8 mouse cellular contexts compared by ENCODE assay signal in genomic region chr3:53044238-53044637, GRCm38 (mm10). TPM values are rescaled to one million over a fixed set of nuclear protein-coding genes. Genes with fewer than 3 reads are reported as not detected.
A peak's percentile ranks its signal among the peaks of the same experiment; 100 is the strongest.
DNase-seq lines count a peak whose midpoint lies in the region; ATAC-seq and TF ChIP-seq lines count a peak whose summit lies in the region.

No protein-coding gene starts in this region.

- H3K27me3 ChIP-seq in hindbrain, embryonic 10.5 days (ENCODE audit: insufficient read depth, poor library complexity, severe bottlenecking): peaks cover 23% of the 10 kb centered on the region
- no peaks in the 10 kb centered on the region for H3K27me3 ChIP-seq in lung, postnatal 0 days (replicated peaks; ENCODE audit: insufficient read depth, low read length)

- no peaks in the 10 kb centered on the region for H3K9me3 ChIP-seq in hindbrain, embryonic 10.5 days
- no peaks in the 10 kb centered on the region for H3K9me3 ChIP-seq in lung, postnatal 0 days (ENCODE audit: low read length)

- peak; percentile 55 for ATAC-seq in lung, postnatal 0 days

- peaks cover 43% of the 10 kb centered on the region for H3K4me1 ChIP-seq in hindbrain, embryonic 10.5 days (replicated peaks)
- H3K4me1 ChIP-seq in lung, postnatal 0 days (ENCODE audit: insufficient read depth, low read depth, low read length): peaks cover 3% of the 10 kb centered on the region; the same call in 1 of the 2 replicates

- no peak overlapping the region for H3K9ac ChIP-seq in lung, postnatal 0 days (replicated peaks; ENCODE audit: low read depth)

- peak; percentile 26 for DNase-seq in gastrocnemius, adult 18-20 months (ENCODE audit: low spot score)
- no peak for DNase-seq in gastrocnemius, postnatal 25 days
- peak; percentile 82 for DNase-seq in embryo, embryonic 11 days
- DNase-seq in hindbrain, embryonic 10.5 days (ENCODE audit: low spot score): no peak
- peak; percentile 84 for DNase-seq in lung, postnatal 0 days (ENCODE audit: low spot score)
- DNase-seq in layer of hippocampus, adult 11-12 months (ENCODE audit: low spot score): no peak
- DNase-seq in B cell, adult 2 months: no peak
- DNase-seq in frontal cortex, postnatal 10 days (ENCODE audit: low spot score in 2 of 2): no peak

- TF ChIP-seq CTCF in lung, postnatal 0 days (IDR thresholded peaks at IDR 0.05): no peak

- H3K27ac ChIP-seq in hindbrain, embryonic 10.5 days: no peak overlapping the region
- no peak overlapping the region for H3K27ac ChIP-seq in lung, postnatal 0 days (ENCODE audit: low read length)

- 72% methylated on average over 7 of the region's 7 CpGs for WGBS in hindbrain, embryonic 10.5 days
- 41% methylated on average over 7 of the region's 7 CpGs for WGBS in lung, postnatal 0 days

- H3K36me3 ChIP-seq in hindbrain, embryonic 10.5 days: 0 out of 2 replicates have a peak, but pooled peaks cover 6% of the 10 kb centered on the region
- H3K36me3 ChIP-seq in lung, postnatal 0 days (ENCODE audit: insufficient read depth, low read length): no peaks in the 10 kb centered on the region

- H3K4me2 ChIP-seq in lung, postnatal 0 days (replicated peaks; ENCODE audit: low read depth, low read length): peak overlapping the region; percentile 12

- H3K4me3 ChIP-seq in hindbrain, embryonic 10.5 days: peak overlapping the region; percentile 14
- H3K4me3 ChIP-seq in lung, postnatal 0 days (ENCODE audit: low read depth, low read length): no peak overlapping the region

- peak; percentile 20; the same call in 1 of the 2 replicates for TF ChIP-seq EP300 in lung, postnatal 0 days (IDR thresholded peaks at IDR 0.05)

RNA-seq across cellular contexts. Expression of gene Lhfp, which starts 2.9 kb away (rescaled TPM):
- total RNA-seq in gastrocnemius, adult 18-20 months (2021): 10 to 100 TPM in 1 of 2 experiments, 1 to 10 TPM in 1; 7.7 to 10.6 TPM
- 10 to 100 TPM; 13.9 to 15.4 TPM for total RNA-seq in gastrocnemius, postnatal 25 days (2021)
- polyA plus RNA-seq in hindbrain, embryonic 10.5 days (2016; fragmentation: Nextera tagmentation; extraction: Ambion mirVana): 51.6 and 57.0 TPM in 2 replicates
- polyA plus RNA-seq in lung, postnatal 0 days (2015; fragmentation: Nextera tagmentation; extraction: Ambion mirVana): 158 and 178 TPM in 2 replicates

RNA-seq across cellular contexts. Expression of gene Cog6, which starts 27.2 kb away (rescaled TPM):
- 10 to 100 TPM; 42.5 to 47.2 TPM for total RNA-seq in gastrocnemius, adult 18-20 months (2021)
- total RNA-seq in gastrocnemius, postnatal 25 days (2021): 10 to 100 TPM; 29.2 to 33.0 TPM
- polyA plus RNA-seq in hindbrain, embryonic 10.5 days (2016; fragmentation: Nextera tagmentation; extraction: Ambion mirVana): 39.3 and 39.9 TPM in 2 replicates
- 33.2 and 36.9 TPM in 2 replicates for polyA plus RNA-seq in lung, postnatal 0 days (2015; fragmentation: Nextera tagmentation; extraction: Ambion mirVana)

Comparison
In these comparisons a context has a peak if more than half of its experiments do, and no peak if none do; other contexts are left out.
1. DNase-seq: peak in gastrocnemius, adult 18-20 months (single experiment), embryo, embryonic 11 days (single experiment) and lung, postnatal 0 days (single experiment); none in gastrocnemius, postnatal 25 days (single experiment), hindbrain, embryonic 10.5 days (single experiment), layer of hippocampus, adult 11-12 months (single experiment), B cell, adult 2 months (0 of 2) and frontal cortex, postnatal 10 days (0 of 2).